Mouse (Mus musculus): ENCODE data around the gene Gab2.

The Gab2 gene

GRCm38 (mm10) chr7:97315656-97316055 lies 234.3 kb downstream of the Gab2 start:
- DNase-seq (ENCODE audit: low read depth): no peak

- no peak for DNase-seq (ENCODE audit: low read depth)
These were observed 236.3 kb downstream of the Gab2 start for GRCm38 (mm10) chr7:97317706-97318105.

- DNase-seq (ENCODE audit: low read depth): no peak
These were observed 243.0 kb downstream of the Gab2 start for GRCm38 (mm10) chr7:97324342-97324741.

- no peak for DNase-seq (ENCODE audit: low read depth)
These were observed 244.0 kb downstream of the Gab2 start for GRCm38 (mm10) chr7:97325156-97325985.

GRCm38 (mm10) chr7:97327376-97327775 lies 246.0 kb downstream of the Gab2 start:
- DNase-seq (ENCODE audit: low read depth): no peak

- DNase-seq (ENCODE audit: low read depth): no peak
These were observed 247.7 kb downstream of the Gab2 start for GRCm38 (mm10) chr7:97328891-97329588.

GRCm38 (mm10) chr7:97329676-97330075 lies 248.3 kb downstream of the Gab2 start:
- DNase-seq (ENCODE audit: low read depth): no peak

- DNase-seq (ENCODE audit: low read depth): no peak
These were observed 249.7 kb downstream of the Gab2 start for GRCm38 (mm10) chr7:97330931-97331645.

- peak; percentile 96 for DNase-seq (ENCODE audit: low read depth)
These were observed 250.6 kb downstream of the Gab2 start, which contains the start of the genes Usp35 and Kctd21 for GRCm38 (mm10) chr7:97331726-97332666. TSS of gene Usp35 (minus strand) at chr7:97332020. TSS of gene Kctd21 (plus strand) at chr7:97332327.

GRCm38 (mm10) chr7:97332667-97333041 lies 251.3 kb downstream of the Gab2 start:
- DNase-seq (ENCODE audit: low read depth): no peak

- peak; percentile 40 for DNase-seq (ENCODE audit: low read depth)
These were observed 251.9 kb downstream of the Gab2 start for GRCm38 (mm10) chr7:97333113-97333898.

- DNase-seq (ENCODE audit: low read depth): no peak
These were observed 253.0 kb downstream of the Gab2 start for GRCm38 (mm10) chr7:97334406-97334805.

GRCm38 (mm10) chr7:97336678-97337077 lies 255.3 kb downstream of the Gab2 start:
- DNase-seq (ENCODE audit: low read depth): peak; percentile 34

- no peak for DNase-seq (ENCODE audit: low read depth)
These were observed 257.2 kb downstream of the Gab2 start for GRCm38 (mm10) chr7:97338593-97338992.

GRCm38 (mm10) chr7:97339623-97340022 lies 258.2 kb downstream of the Gab2 start:
- DNase-seq (ENCODE audit: low read depth): no peak

- no peak for DNase-seq (ENCODE audit: low read depth)
These were observed 259.8 kb downstream of the Gab2 start for GRCm38 (mm10) chr7:97340907-97341849.

- no peak for DNase-seq (ENCODE audit: low read depth)
These were observed 261.6 kb downstream of the Gab2 start for GRCm38 (mm10) chr7:97342961-97343360.

GRCm38 (mm10) chr7:97344655-97345054 lies 263.3 kb downstream of the Gab2 start:
- DNase-seq (ENCODE audit: low read depth): no peak

- no peak for DNase-seq (ENCODE audit: low read depth)
These were observed 264.0 kb downstream of the Gab2 start for GRCm38 (mm10) chr7:97345229-97345871.

All from induced T-regulatory cell, adult 2 months (primary cell).